Mouse (Mus musculus) T-helper 1 cell (primary cell): ENCODE measurements around the gene Def6.

Experiments used
- in situ Hi-C: fragments of 300-600 bp; cut with MboI, MseI; formaldehyde crosslinking; loops from one replicate; pipeline ENCODE4 v1.15.1; 2025; ENCODE audit warnings: high pct_unique_total_duplicates

The Def6 gene

DNA sequence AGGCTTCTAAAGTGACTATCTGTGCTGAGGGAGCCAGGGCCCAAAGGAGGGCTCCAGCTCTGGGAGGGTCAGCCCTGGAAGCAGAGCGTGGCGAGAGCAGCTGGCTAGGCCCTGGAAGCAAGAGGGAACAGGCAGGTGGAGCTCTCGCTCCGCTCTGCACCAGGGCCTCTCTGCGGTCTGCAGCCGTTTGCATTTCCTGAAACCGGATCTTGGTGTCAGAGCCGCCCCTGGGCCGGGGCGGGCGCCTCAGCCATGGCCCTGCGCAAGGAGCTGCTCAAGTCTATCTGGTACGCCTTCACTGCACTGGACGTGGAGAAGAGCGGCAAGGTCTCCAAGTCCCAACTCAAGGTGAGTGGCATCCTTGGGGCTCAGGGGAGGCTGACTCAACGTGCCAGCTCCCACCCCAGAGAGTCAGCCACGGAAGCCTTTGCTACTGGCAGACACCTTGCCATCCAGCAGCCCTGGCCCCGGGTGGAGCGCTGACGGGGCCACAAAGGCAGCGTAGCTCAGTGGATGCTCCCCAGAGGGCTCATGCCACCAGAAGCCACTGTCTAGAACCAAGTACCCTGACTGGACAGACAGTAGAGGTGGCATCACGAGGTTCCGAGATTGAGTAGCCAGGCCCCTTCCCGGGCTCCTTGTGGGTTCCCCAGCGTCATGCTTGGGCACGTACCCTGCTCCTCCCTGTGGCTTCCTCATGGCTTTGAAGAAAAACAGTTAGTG, at the start of gene Def6:
Def6 (plus strand) TSS at position 188 of the 723 bp plus-strand sequence.
- in situ Hi-C loops = no loop called here

GRCm38 (mm10) chr17:28160361-28160760, 47.2 kb upstream of the Def6 start:
- in situ Hi-C loops = loop anchor here (5.0 kb wide), 2 partner anchors 78 to 173 kb away; partner anchors contain the start of gene Tcp11

GRCm38 (mm10) chr17:28161310-28161881, 46.2 kb upstream of the Def6 start:
- in situ Hi-C loops = loop anchor here (5.0 kb wide), 2 partner anchors 79 to 174 kb away; partner anchors contain the start of gene Tcp11

DNA sequence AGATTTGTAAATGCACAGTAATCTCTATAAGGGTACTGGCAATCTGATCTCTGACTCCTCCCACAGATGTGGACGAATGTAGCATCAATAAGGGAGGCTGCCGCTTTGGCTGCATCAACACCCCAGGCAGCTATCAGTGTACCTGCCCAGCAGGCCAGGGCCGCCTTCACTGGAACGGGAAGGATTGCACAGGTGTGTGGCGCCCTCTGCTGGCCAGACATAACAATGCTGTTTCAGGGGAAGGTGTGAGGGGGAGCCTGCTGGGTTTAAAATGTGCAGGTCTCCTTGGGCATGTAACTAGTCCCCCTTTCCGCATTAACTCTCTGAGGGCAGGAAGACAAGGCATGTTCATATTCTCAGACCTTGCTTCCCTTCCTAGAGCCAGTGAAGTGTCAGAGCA, 43.9 kb upstream of the Def6 start:
- in situ Hi-C loops = loop anchor here (5.0 kb wide), 2 partner anchors 81 to 176 kb away; partner anchors contain the start of gene Tcp11

DNA sequence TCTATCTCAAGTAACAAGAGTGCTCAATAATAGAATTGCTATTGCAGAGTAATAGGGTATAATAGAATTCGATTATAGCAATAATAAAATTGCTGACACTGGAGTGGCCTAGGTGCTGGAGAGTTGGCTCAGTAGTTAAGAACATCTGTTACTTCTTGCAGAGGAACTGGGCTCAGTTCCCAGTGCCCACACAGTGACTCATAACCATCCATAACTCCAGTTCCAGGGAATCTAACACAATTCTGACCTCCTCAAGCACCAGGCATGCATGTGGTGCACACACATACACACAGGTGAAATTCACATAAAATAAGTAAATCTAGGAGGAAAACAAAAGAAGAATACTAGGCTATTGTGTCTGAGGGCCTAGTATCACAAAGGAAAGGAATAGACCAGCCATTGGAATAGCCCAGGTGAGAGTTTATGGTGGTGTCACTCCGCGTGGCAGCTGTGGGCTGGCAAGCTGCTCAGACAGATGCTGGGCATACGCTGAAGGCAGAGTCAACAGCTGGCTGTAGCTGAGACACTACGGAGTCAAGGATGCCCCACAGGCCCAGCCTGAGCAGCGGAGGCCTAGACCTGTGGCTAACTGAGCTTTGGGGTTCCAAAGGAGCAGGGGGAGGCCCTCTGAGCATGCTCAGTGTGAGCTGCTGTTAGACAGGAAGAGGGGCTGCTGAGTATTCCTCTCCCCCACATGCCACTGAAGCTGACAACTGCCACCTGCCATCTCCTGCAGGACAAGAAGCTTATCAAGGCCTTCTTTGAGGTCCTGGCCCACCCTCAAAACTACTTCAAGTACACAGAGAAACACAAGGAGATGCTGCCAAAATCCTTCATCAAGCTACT, 36.9 kb upstream of the Def6 start:
- in situ Hi-C loops = no loop called here

DNA sequence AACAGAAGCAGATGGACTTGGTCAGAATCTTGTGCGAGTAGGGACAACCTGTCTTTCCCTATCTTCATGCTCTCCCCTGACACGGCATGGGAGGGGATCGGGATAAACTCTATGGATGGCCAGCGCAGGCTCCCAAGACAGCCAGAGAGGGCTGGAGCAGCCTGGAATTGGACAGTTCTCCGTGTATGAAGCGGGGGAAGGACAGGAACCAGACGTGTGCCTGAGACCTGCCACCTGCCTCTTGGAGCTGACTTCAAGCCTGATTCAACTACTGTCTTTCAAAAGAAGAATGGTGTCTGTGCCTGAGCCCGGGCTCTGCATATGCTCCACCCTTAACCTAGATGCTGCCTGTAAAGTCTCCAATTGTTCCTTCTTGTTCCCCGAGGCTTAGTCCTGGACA, 34.9 kb upstream of the Def6 start:
- in situ Hi-C loops = no loop called here

DNA sequence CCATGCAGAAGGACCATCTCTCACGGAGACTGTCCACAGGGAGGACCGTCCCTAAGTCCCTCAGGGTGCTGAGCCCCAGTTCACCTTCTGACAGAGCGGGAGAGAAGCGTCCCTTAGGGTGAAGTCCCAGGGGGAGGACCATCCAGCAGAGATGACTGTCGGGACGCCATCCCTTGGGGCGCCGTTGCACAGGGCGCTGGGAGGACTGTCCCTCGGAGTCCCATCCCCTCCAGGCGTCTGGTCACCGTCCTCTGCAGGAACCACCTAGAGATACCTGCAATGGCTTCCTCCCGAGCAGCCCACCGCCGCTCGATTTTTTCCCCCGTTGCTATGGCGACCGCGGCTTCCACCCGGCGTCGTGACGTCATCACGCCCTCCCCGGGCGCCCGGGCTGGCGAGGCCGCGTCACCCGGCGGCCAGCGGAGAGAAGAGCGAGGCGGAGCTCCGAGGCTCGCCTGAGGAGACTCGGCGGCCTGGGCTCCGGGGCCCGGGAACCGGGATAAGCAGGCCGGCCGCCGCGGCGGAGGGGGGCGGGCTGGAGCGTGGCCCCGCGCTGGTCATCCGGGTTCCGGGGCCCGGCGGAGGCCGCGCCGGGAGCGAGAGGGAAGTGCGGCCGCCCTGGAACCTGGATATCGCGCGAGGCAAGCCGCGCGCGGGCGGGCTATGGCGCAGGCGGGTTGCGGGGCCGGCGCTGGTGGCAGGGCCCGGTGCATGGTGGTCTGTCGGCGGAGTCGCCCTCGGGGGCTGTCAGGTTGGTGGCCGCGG, 30.6 kb upstream of the Def6 start, which contains the start of gene Zfp523:
Zfp523 (plus strand) TSS at position 355 of the 765 bp plus-strand sequence.
- in situ Hi-C loops = no loop called here

DNA sequence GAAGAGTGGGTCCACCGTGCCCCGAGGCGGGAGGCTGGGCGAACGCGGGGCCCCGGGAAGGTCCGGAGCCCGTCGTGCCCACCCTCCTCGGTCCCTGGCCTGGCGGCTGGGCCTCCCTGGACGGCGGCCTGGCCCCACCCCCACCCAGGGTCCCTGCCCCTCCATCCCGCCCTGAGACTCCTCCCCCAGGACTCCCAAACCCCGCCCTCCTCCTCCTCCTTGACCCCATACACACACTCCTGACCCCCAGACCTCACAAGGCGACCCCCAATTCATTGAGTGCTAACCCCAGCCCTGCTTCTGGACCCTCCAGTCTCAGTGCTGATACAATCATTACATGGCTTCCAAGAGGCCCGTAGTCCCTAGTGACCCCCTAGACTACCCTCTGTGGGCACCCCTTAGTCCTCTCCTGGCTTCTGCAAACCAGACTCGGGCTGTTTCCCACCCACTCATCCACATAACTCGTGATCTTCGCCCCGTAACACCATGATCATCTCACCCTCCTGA, 30.0 kb upstream of the Def6 start:
- in situ Hi-C loops = no loop called here

DNA sequence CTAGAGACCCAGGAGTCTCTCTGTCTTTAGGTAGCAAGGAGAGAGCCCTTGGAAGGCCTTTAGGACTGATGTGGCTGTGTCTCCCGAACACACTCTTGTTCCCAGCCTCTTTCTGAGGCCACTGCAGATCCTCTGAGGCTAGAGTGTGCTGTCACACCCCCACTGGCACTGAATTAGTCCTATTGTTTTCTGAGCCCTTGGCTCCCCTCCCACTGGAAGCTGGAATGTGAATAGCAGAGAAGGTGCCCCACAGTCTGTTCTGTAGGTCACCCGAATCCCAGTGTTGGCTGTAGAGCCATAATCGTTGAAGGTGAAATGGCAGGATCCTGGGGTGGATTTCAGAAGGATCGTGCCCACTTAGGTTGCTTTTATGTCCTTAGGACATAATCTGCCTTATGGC, 27.2 kb upstream of the Def6 start:
- in situ Hi-C loops = no loop called here

GRCm38 (mm10) chr17:28180783-28181544, 26.6 kb upstream of the Def6 start:
- in situ Hi-C loops = no loop called here

DNA sequence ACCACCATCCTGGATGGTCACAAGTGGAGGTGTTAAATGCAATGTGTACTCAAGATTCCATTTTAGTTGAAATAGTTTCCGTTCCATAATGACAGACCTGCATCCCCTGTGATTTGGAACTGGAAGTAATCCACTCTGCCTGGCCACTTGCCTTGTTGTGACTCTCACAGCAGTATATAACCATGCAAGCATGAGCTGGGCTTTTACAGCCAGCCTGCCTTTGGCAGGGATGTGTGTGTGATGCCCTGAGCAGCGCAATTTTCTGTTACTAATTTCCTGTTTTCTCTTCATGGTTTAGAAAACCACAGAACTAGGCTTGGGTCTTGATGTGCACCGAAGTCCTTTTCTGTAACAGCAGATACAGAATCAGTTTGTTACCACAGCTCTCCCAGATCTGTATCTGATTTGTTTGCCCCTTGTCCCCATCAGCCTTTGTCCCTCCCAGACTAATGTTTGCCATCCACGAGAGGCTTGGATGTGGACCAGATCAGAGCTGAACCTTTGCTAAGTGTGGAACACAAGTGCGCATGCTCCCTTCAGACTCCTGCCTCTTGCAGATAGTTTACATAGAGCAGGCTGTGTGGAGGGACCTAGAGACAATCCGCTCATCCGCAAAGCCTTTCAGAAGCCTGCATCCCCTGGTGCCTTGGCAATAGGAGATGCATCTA, 22.5 kb upstream of the Def6 start:
- in situ Hi-C loops = no loop called here

DNA sequence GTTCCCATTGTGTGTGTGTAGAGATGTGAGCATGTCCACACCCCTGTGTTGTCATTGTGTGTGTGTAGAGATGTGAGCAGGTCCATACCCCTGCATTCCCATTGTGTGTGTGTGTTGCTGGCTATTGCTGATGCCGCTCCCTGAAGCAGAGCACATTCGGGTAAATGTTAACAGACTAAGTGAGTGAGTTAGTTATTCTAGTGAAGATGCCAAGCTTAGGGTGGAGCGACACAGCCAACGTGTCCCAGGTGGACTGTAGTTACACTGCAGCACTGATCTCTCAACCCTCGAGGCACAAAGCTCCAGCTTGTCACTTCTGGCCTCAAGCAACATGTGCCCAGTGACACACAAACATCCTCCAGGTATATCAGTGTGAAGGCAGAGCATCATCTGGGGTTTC, 19.3 kb upstream of the Def6 start:
- in situ Hi-C loops = no loop called here

GRCm38 (mm10) chr17:28192754-28193153, 14.8 kb upstream of the Def6 start:
- in situ Hi-C loops = no loop called here

DNA sequence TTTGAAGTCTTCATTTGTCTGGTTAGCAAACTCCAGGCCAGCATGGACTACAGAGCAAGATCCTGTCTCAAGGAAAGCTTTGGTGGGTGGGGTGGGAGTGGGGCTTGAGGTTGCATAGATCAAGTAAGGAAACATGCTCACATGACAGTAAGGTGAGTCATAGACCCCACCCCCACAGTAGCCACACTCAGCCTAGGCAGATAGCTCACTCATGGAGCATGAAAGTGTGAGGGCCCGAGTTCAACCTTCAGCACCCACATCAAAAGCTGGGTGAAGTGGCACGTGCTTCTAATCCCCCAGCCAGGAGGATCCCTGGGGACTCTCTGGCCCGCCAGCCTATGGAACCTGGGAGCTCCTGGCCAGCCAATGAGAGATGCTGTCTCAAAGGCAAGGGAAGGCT, 14.0 kb upstream of the Def6 start:
- in situ Hi-C loops = no loop called here

GRCm38 (mm10) chr17:28195033-28195432, 12.5 kb upstream of the Def6 start:
- in situ Hi-C loops = no loop called here

DNA sequence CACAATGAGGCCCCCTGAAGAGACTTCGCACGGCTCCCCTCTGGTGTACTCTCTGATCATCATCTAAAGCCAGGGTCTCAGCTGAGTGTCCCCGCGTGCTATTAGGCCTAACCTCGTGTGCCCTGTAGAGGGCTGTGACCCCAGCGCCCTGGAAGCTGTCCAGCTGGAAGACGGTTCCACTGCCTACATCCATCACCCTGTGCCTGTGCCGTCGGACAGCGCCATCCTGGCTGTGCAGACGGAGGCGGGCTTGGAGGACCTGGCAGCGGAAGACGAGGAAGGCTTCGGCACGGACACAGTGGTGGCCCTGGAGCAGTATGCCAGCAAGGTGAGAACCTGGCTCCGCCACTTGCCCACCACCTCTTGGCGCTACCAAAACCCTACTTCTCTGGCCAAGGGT, 9.9 kb upstream of the Def6 start:
- in situ Hi-C loops = no loop called here

DNA sequence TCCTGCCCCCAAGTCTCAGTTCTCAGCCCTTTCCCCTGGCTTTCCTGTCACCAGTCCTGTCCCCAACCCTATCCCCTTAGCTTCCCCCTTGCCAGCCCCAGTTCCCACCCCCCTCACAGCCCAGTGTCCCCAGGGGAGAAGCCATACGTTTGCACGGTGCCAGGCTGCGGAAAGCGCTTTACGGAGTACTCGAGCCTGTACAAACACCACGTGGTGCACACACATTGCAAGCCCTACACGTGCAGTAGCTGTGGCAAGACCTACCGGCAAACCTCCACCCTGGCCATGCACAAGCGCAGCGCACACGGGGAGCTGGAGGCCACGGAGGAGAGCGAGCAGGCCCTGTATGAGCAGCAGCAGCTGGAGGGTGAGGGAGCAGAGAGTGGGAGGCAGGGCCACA, 5.6 kb upstream of the Def6 start:
- in situ Hi-C loops = no loop called here

DNA sequence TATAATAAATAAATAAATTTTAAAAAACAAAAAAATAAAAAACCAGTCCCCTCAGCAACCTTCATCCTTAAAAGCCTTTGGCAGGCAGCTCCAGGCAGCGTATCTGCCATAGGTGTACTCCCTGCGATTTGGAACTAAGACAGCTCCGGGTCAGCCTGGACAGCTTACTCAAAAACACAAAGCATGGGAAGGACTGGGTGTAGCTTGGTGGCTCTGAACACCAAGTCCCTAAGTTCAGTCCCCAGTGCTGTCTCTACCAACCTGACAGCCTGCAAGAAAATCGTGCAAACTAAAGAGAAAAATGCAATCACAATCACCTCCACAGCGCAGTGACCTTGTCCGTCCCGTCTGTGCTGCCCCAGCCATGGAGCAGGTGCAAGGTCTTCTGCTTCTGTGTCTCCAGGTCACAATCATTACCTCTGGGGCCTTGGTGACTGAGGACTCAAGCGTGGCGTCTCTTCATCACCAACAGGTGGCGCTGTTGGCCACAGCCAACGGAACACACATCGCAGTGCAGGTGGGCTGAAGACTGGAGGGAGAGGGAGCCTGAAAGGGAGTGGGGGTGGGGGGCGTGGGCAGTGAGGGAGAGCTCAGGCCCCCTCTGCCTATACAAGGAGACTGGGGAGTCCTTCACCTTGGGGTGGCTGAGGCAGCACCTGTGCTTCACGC, 3.4 kb upstream of the Def6 start:
- in situ Hi-C loops = no loop called here

- in situ Hi-C loops = no loop called here
Observed at GRCm38 (mm10) chr17:28205443-28205842, 2.1 kb upstream of the Def6 start.

GRCm38 (mm10) chr17:28207092-28207491, 486 bp upstream of the Def6 start:
- in situ Hi-C loops = no loop called here
